Mouse (Mus musculus) kidney, embryonic 16.5 days (tissue): ENCODE results near the gene Gm10320. TPM values are rescaled to one million over a fixed set of nuclear protein-coding genes. Genes with fewer than 3 reads are reported as not detected.

Experiments
- ATAC-seq: fragments of 200-750 bp; cut with Nextera tagmentation; 2 replicates; pipeline ENCODE4 v1.8.0; 2017; ENCODE audit warnings: moderate TSS enrichment; ENCODE audit not compliant: low FRiP score, low TSS enrichment
- H3K27ac ChIP-seq: fragments of 300-500 bp; sonication (generic); 2 replicates; pipeline ENCODE4 v1.5.1; 2014; ENCODE audit warnings: low read length
- H3K27me3 ChIP-seq: fragments of 300-500 bp; sonication (generic); 2 replicates; pipeline ENCODE4 v1.6.1; 2014; ENCODE audit warnings: low read length, control low read depth, mixed read lengths; ENCODE audit not compliant: insufficient read depth
- H3K36me3 ChIP-seq: fragments of 300-500 bp; sonication (generic); 2 replicates; pipeline ENCODE4 v1.6.1; 2014; ENCODE audit warnings: low read length, control low read depth, mixed read lengths; ENCODE audit not compliant: insufficient read depth
- H3K4me1 ChIP-seq: fragments of 300-500 bp; sonication (generic); 2 replicates; pipeline ENCODE4 v1.6.1; 2014; ENCODE audit warnings: low read length, control low read depth, mixed read lengths; ENCODE audit not compliant: insufficient read depth
- H3K4me2 ChIP-seq: fragments of 300-500 bp; sonication (generic); replicated peaks from 2 replicates; pipeline ENCODE4 v1.6.1; 2014; ENCODE audit warnings: low read depth, low read length
- H3K4me3 ChIP-seq: fragments of 300-500 bp; sonication (generic); 2 replicates; pipeline ENCODE4 v1.5.1; 2014; ENCODE audit warnings: mild to moderate bottlenecking, low read length
- H3K9ac ChIP-seq: fragments of 300-500 bp; sonication (generic); replicated peaks from 2 replicates; pipeline ENCODE4 v1.6.1; 2014; ENCODE audit warnings: low read length
- H3K9me3 ChIP-seq: fragments of 300-500 bp; sonication (generic); 2 replicates; pipeline ENCODE4 v1.6.1; 2016; ENCODE audit warnings: low read length, control low read depth
- WGBS: fragments of 180-500 bp; shearing (Covaris S2); extraction: QIAGEN DNeasy Blood & Tissue Kit; methylation state at CpG from one replicate; pipeline ENCODE4 v1.1.7; 2014; 5-methylcytosine and 5-hydroxymethylcytosine counted together
- polyA plus RNA-seq: library from polyadenylated mRNA; unstranded; fragments of >200 nt; fragmentation: Nextera tagmentation; extraction: Ambion mirVana; gene quantifications from 2 replicates; pipeline ENCODE4 v1.2.1, GENCODE M21; 2015

Gm10320 gene
- polyA plus RNA-seq, 1 experiment from 2014 or later: 1.8 TPM

DNA sequence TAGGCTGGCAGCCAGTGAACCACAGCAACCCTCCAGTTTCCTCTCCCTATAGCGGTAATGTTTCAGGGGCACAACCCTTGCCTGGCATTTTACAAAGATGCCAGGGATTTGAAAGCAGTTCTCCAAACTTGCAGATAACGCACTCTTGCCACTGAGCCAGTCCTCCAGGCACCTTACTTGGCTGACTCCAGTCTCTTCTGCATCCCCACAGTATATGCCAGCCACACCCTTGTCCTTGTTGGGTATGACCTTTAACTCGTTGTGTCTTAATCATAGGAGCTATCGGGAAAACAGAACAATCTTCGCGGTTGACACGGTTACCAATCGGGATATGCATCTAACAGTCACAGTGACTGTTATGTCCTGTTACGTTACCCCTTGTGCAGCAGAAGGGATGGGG lies 40.2 kb upstream of the Gm10320 start:
- 73% methylated on average over 9 of the region's 9 CpGs for WGBS
- H3K4me3 ChIP-seq: no peak overlapping the region
- no peak overlapping the region for H3K4me2 ChIP-seq
- 0 out of 2 replicates have a peak, but pooled peaks cover 8% of the 10 kb centered on the region for H3K27me3 ChIP-seq
- ATAC-seq: no peak
- H3K36me3 ChIP-seq: no peaks in the 10 kb centered on the region
- no peak overlapping the region for H3K9ac ChIP-seq
- H3K27ac ChIP-seq: no peak overlapping the region
- H3K4me1 ChIP-seq: peaks cover 38% of the 10 kb centered on the region
- peaks cover 7% of the 10 kb centered on the region; the same call in 1 of the 2 replicates for H3K9me3 ChIP-seq

DNA sequence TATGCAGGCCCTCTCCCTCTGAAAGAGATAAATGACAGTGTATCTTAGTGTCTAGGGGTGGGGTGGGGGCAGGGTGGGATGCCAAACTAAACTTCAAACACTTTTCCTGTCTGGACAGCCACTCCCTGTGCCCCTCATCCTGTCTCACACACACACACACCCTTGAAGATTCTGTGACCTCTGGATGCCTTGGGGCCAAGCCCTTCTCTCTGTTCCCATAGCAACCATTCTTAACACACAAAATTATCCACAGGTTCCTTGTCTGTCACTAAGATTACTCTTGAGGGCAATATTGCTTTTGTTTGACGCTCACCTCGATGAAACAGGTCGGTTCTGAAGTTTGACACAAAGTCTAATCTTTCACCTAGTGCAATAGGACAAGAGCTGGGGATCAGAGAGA lies 39.5 kb upstream of the Gm10320 start:
- 49% methylated on average over 3 of the region's 3 CpGs for WGBS
- peaks cover 7% of the 10 kb centered on the region; the same call in 1 of the 2 replicates for H3K9me3 ChIP-seq
- H3K4me3 ChIP-seq: no peak overlapping the region
- H3K27me3 ChIP-seq: 0 out of 2 replicates have a peak, but pooled peaks cover 8% of the 10 kb centered on the region
- no peak overlapping the region for H3K27ac ChIP-seq
- ATAC-seq: no peak
- no peaks in the 10 kb centered on the region for H3K36me3 ChIP-seq
- no peak overlapping the region for H3K4me2 ChIP-seq
- H3K4me1 ChIP-seq: peaks cover 38% of the 10 kb centered on the region
- H3K9ac ChIP-seq: no peak overlapping the region; the same call in 1 of the 2 replicates

DNA sequence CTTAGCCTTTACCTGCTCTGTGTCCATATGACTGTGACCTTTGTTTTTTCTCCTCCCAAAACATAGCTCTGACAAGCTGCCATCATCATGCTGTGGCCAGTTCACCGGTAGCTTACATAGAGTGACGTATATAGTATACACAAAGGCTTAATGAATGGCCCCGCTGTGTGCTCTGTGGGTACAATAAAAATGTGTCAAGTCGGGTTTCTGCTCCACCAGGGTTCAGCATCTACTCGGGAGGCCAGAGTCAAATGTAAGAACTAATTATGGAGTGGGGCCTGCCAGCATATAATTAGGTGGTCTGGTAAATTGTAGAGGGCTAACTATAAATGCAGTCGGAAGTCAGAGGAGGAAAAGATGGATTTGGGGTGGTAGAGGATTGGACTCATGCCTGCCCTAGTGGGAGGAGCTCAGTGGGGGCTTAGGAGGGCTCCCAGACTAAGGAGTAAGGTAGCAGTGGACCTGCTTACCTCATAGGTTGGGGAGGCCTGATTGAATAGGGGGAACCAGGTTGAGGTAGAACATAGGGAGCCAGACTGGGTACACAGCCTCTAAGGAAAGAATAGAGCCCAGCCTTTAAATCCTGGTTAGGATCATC lies 32.0 kb upstream of the Gm10320 start:
- WGBS: 77% methylated on average over 6 of the region's 6 CpGs
- Histone ChIP-seq H3K4me3 (no peak overlapping the region), H3K36me3 (no peaks in the 10 kb centered on the region), H3K9me3 (peaks cover 9% of the 10 kb centered on the region), H3K9ac (no peak overlapping the region), H3K27ac (no peak overlapping the region), H3K4me2 (no peak overlapping the region), H3K27me3 (no peaks in the 10 kb centered on the region; the same call in 1 of the 2 replicates), H3K4me1 (no peaks in the 10 kb centered on the region)
- no peak for ATAC-seq

DNA sequence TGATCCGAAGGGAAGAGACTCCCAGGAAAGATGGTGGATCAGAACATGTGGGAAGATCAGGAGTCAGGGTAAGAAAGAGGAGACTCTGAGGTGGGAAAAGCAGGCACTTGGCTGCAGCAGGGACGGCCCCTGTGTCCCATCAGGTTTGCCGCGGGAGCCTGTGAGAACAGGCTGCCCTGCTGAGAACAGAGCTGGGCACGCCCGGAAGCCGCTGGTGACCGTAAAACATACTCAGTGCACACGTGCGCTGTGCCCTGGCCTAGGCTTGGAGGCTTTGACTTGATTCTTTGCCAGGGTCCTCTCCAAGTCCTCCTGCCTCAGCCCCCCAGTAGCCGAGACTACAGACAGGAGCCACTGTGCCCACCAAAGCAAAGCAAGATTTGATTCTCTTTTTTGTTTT lies 26.5 kb upstream of the Gm10320 start:
- no peak overlapping the region for H3K27ac ChIP-seq
- H3K9ac ChIP-seq: no peak overlapping the region; the same call in 1 of the 2 replicates
- no peak overlapping the region for H3K4me3 ChIP-seq
- H3K4me2 ChIP-seq: 0 out of 2 replicates have a peak overlapping the region, but pooled peaks have one; percentile 23
- peaks cover 4% of the 10 kb centered on the region for H3K27me3 ChIP-seq
- H3K4me1 ChIP-seq: 0 out of 2 replicates have a peak, but pooled peaks cover 6% of the 10 kb centered on the region
- 23% methylated on average over 11 of the region's 11 CpGs for WGBS
- H3K36me3 ChIP-seq: no peaks in the 10 kb centered on the region
- H3K9me3 ChIP-seq: peaks cover 9% of the 10 kb centered on the region
- no peak for ATAC-seq

DNA sequence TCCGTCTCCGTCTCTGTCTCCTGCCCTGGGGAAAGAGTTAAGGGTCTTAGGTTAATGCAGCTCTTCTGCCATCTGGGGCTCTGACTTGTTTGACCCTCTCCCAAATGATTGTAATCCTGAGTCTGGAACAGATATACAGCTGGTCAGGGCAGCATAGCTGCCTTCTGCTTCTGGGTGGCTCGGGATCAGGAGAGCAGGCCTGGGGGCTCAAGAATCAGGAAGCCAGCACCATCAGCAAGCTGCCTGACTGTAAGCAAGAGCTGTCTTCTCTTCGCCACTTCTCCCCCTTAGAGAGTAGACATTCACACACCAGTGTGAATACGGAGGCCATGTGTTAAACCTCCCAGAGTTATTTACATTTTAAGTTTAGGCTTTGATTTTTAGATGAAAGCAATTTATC lies 25.9 kb upstream of the Gm10320 start:
- H3K36me3 ChIP-seq: no peaks in the 10 kb centered on the region
- H3K27me3 ChIP-seq: peaks cover 4% of the 10 kb centered on the region
- peaks cover 5% of the 10 kb centered on the region for H3K9me3 ChIP-seq
- WGBS: 50% methylated on average over 5 of the region's 5 CpGs
- 0 out of 2 replicates have a peak, but pooled peaks cover 6% of the 10 kb centered on the region for H3K4me1 ChIP-seq
- no peak overlapping the region for H3K9ac ChIP-seq
- no peak overlapping the region for H3K4me3 ChIP-seq
- H3K27ac ChIP-seq: no peak overlapping the region
- H3K4me2 ChIP-seq: no peak overlapping the region
- ATAC-seq: no peak

DNA sequence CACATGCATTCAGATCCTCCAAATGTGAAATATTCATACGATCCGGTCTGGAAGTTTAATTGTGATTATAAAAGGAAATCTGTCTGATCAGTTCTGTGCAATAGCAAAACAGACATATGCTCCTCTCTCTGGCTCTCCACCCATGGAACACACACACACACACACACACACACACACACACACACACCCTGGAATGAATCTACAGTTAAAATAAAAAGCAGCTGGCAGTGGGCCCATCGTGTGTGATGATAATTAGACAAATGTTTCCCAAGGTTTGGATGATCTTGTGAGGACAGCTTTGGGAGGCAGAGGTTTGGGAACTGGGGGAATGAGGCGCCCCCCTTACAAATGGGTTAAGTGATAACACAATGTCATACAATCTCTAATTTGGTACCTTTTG lies 25.2 kb upstream of the Gm10320 start:
- Histone ChIP-seq H3K9ac (no peak overlapping the region), H3K9me3 (no peaks in the 10 kb centered on the region), H3K4me3 (no peak overlapping the region), H3K4me2 (no peak overlapping the region), H3K4me1 (0 out of 2 replicates have a peak, but pooled peaks cover 6% of the 10 kb centered on the region), H3K27ac (no peak overlapping the region), H3K36me3 (no peaks in the 10 kb centered on the region), H3K27me3 (peaks cover 4% of the 10 kb centered on the region)
- 90% methylated on average over 4 of the region's 4 CpGs for WGBS
- no peak for ATAC-seq

DNA sequence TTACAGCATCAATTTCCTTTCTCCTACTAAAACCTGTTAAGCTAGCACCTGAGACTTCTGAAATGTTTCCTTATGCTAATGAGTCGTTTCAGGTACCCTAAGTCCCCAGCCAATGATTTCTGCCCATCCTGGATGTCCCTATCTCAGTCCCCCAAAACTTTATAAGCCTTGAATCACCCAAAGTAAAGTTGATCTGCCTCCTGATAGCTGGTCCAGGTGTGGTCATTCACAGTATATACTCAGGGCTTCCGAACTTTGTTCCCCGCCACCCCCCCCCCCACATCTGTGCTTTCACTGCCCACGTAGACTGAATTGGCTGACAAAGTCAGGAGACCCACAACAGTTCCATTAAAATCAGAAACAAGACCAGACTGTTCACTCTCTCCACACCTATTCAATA lies 20.3 kb upstream of the Gm10320 start:
- Histone ChIP-seq H3K36me3 (no peaks in the 10 kb centered on the region), H3K9me3 (no peaks in the 10 kb centered on the region), H3K4me1 (no peaks in the 10 kb centered on the region), H3K9ac (no peak overlapping the region), H3K4me3 (no peak overlapping the region), H3K27ac (no peak overlapping the region), H3K4me2 (no peak overlapping the region), H3K27me3 (peaks cover 19% of the 10 kb centered on the region)
- ATAC-seq: no peak
- WGBS: 84% methylated on average over 4 of the region's 4 CpGs

DNA sequence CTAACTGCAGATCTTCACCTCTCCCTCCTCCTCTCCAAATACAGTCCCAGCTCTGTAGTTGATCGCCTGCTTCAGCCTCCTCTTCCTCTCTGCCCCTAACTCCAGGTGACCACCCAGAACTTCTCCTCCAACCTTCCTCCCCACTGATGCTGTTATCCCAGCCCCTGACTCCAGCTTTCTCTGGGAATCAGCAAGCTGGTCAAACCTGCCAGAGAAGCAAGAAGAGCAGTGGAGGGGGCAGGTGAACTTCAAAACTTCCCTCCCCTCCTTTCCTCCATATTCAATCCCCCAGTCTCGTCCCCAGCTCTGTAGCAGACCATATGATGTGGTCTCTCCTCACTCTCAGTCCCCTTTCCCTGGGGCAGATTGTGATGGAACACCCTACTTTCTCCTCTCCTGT lies 15.9 kb upstream of the Gm10320 start:
- no peaks in the 10 kb centered on the region for H3K36me3 ChIP-seq
- WGBS: 77% methylated on average over 2 of the region's 2 CpGs
- no peak overlapping the region for H3K9ac ChIP-seq
- peaks cover 49% of the 10 kb centered on the region for H3K27me3 ChIP-seq
- no peak for ATAC-seq
- no peak overlapping the region for H3K4me2 ChIP-seq
- no peak overlapping the region for H3K27ac ChIP-seq
- H3K9me3 ChIP-seq: no peaks in the 10 kb centered on the region
- no peak overlapping the region for H3K4me3 ChIP-seq
- H3K4me1 ChIP-seq: peaks cover 26% of the 10 kb centered on the region

DNA sequence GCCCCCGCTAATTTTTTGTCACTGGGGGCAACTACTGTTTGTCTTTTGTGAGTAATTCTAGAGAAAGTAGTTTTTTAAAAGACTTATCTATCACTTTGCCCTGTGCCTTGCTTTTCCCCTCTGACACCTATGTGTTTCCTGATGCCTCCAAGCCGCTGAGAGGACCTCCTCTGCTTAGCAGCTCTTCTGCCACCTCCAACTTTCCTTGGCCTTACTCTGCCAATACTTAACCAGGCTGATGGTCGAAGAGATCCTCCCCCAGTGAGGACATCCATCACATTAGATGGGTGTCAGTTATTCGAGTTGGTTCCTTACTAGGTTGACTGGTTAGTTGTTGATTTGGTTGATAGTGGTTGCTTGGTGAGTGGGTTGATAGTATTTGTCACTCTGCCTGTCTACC lies 14.7 kb upstream of the Gm10320 start:
- H3K9ac ChIP-seq: no peak overlapping the region
- H3K4me1 ChIP-seq: peaks cover 27% of the 10 kb centered on the region
- no peaks in the 10 kb centered on the region for H3K36me3 ChIP-seq
- H3K4me2 ChIP-seq: no peak overlapping the region
- H3K27ac ChIP-seq: no peak overlapping the region
- no peak overlapping the region for H3K4me3 ChIP-seq
- no peak for ATAC-seq
- H3K27me3 ChIP-seq: peaks cover 59% of the 10 kb centered on the region
- no peaks in the 10 kb centered on the region for H3K9me3 ChIP-seq
- WGBS: 33% methylated on average over 4 of the region's 4 CpGs

DNA sequence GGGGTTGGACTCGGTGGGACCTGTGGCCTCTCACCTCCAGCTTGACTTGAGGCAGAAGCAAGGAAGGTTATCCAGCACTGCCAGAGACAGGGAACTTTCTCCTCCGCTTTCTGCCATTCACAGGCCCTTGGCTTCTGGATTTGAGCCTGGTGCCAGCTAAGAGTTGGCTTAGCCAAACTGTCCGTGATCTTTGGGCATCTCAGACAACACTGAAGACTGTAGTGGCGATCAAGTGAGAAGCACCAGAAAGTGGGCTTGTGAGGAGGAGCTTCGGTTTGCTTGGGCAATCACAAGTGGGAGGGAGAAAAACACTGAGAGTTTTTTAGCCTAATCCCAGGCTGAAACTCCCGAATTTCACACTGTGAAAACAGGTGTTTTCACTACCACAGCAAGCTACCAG lies 14.2 kb upstream of the Gm10320 start:
- Histone ChIP-seq H3K4me3 (no peak overlapping the region), H3K36me3 (no peaks in the 10 kb centered on the region), H3K9me3 (no peaks in the 10 kb centered on the region), H3K27me3 (peaks cover 64% of the 10 kb centered on the region), H3K4me1 (peaks cover 27% of the 10 kb centered on the region), H3K4me2 (no peak overlapping the region), H3K27ac (no peak overlapping the region), H3K9ac (no peak overlapping the region)
- WGBS: 30% methylated on average over 6 of the region's 6 CpGs
- ATAC-seq: no peak
